Mouse (Mus musculus): ENCODE measurements around the gene Srrt.

DNA sequence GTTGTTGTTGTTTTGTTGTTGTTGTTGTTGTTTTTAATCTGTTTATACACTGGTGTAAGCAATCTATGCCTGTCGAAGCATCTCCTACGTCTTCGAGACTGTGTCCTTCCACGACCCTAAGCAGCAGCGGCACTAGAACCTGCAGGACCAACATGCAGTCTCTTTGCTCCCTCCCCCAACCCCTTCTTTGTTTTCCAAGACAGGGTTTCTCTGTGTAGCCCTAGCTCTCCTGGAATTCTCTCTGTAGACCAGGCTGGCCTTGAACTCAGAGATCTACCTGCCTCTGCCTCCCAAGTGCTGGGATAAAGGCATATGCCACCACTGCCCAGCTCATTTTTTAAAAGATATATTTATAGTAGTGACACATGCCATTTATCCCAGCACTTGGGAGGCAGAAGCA lies 35.9 kb upstream of the Srrt start:
- no peak for TF ChIP-seq POLR2A (IDR thresholded peaks at IDR 0.05; ENCODE audit: extremely low read depth, insufficient read depth, low read length)
- TF ChIP-seq CTCF (IDR thresholded peaks at IDR 0.05; ENCODE audit: low read depth, low read length) = no peak
